Comparison of ENCODE assay signal across 15 mouse cellular contexts in genomic region chr7:44585606-44586005, GRCm38 (mm10). TPM values are rescaled to one million over a fixed set of nuclear protein-coding genes. Genes with fewer than 3 reads are reported as not detected.
"Had no signal": no experiment of that assay in that cellular context is flagged by ENCODE, and none has a peak within 500 bp of the region (broad histone marks: within the 10 kb centered on the region; RNA-seq: fewer than 3 reads in every experiment).

No protein-coding gene starts in this region.

- DNase-seq: kidney, adult 11 months; kidney, adult 8-10 months; kidney, postnatal 10 days; kidney, postnatal 36 days; layer of hippocampus, postnatal 36 days; liver, embryonic 13.5 days; lung, embryonic 14.5 days; lung, postnatal 36 days; thymus, postnatal 25 days had no signal

- H3K27ac ChIP-seq: kidney, embryonic 15.5 days; liver, embryonic 13.5 days; midbrain, embryonic 12.5 days had no signal

- H3K36me3 ChIP-seq: kidney, embryonic 15.5 days; liver, embryonic 13.5 days; midbrain, embryonic 12.5 days had no signal

- H3K4me3 ChIP-seq: liver, embryonic 13.5 days; megakaryocyte, embryonic 14.5 days had no signal

RNA-seq across cellular contexts. Expression of gene Kcnc3, which starts 4.9 kb away (rescaled TPM):
- polyA plus RNA-seq: thymus, postnatal 0 days had no signal

RNA-seq across cellular contexts. Expression of gene Spib, which starts 53.7 kb away (rescaled TPM):
- polyA plus RNA-seq: midbrain, embryonic 12.5 days; neural tube, embryonic 11.5 days; neural tube, embryonic 14.5 days had no signal
